ENCODE assay signal across 19 mouse cellular contexts in genomic region chr17:5484663-5485062, GRCm38 (mm10). TPM values are rescaled to one million over a fixed set of nuclear protein-coding genes. Genes with fewer than 3 reads are reported as not detected.
DNase-seq lines count a peak whose midpoint lies in the region; ATAC-seq lines count a peak whose summit lies in the region.
"Had no signal": no experiment of that assay in that cellular context is flagged by ENCODE, and none has a peak within 500 bp of the region (broad histone marks: within the 10 kb centered on the region; RNA-seq: fewer than 3 reads in every experiment).

No protein-coding gene starts in this region.

- WGBS in liver, embryonic 15.5 days (ENCODE audit: insufficient replicate concordance), result 66% methylated on average over 1 of the region's 1 CpGs
- 92% methylated on average over 1 of the region's 1 CpGs for WGBS in intestine, embryonic 15.5 days

- peak overlapping the region; percentile 16; the same call in 1 of the 2 replicates for H3K4me2 ChIP-seq in liver, embryonic 15.5 days
- H3K4me2 ChIP-seq in intestine, embryonic 15.5 days (replicated peaks), result no peak overlapping the region
- H3K4me2 ChIP-seq: embryonic facial prominence, embryonic 15.5 days; midbrain, embryonic 11.5 days had no signal

- H3K4me1 ChIP-seq in liver, embryonic 15.5 days (replicated peaks), result peaks cover 32% of the 10 kb centered on the region
- no peaks in the 10 kb centered on the region for H3K4me1 ChIP-seq in intestine, embryonic 15.5 days (replicated peaks)
- H3K4me1 ChIP-seq: embryonic facial prominence, embryonic 15.5 days had no signal

- peak; percentile 99 for ATAC-seq in erythroid progenitor cell, adult 5-6 weeks (replicated peaks; ENCODE audit: low FRiP score, poor library complexity, severe bottlenecking)
- ATAC-seq in liver, embryonic 15.5 days (ENCODE audit: insufficient read depth), result peak; percentile 97
- no peak for ATAC-seq in intestine, embryonic 15.5 days
- ATAC-seq: inflammation-experienced regulatory T-cells, adult 6 months had no signal

- H3K27me3 ChIP-seq in liver, embryonic 15.5 days, result peaks cover 4% of the 10 kb centered on the region
- no peaks in the 10 kb centered on the region; the same call in 1 of the 2 replicates for H3K27me3 ChIP-seq in intestine, embryonic 15.5 days (replicated peaks)
- H3K27me3 ChIP-seq: embryonic facial prominence, embryonic 15.5 days had no signal

- no peak overlapping the region for H3K4me3 ChIP-seq in liver, embryonic 15.5 days (replicated peaks)
- H3K4me3 ChIP-seq in intestine, embryonic 15.5 days (replicated peaks), result no peak overlapping the region
- H3K4me3 ChIP-seq: embryonic facial prominence, embryonic 15.5 days had no signal

- no peaks in the 10 kb centered on the region for H3K9me3 ChIP-seq in liver, embryonic 15.5 days (replicated peaks)
- H3K9me3 ChIP-seq in intestine, embryonic 15.5 days, result no peaks in the 10 kb centered on the region
- H3K9me3 ChIP-seq: embryonic facial prominence, embryonic 15.5 days had no signal

- no peaks in the 10 kb centered on the region for H3K36me3 ChIP-seq in liver, embryonic 15.5 days (replicated peaks)
- no peaks in the 10 kb centered on the region for H3K36me3 ChIP-seq in intestine, embryonic 15.5 days
- H3K36me3 ChIP-seq: embryonic facial prominence, embryonic 15.5 days had no signal

- no peak overlapping the region for H3K9ac ChIP-seq in liver, embryonic 15.5 days
- H3K9ac ChIP-seq in intestine, embryonic 15.5 days, result no peak overlapping the region
- H3K9ac ChIP-seq: embryonic facial prominence, embryonic 15.5 days had no signal

- DNase-seq in spleen, postnatal 36 days (ENCODE audit: low spot score in 2 of 2), result peak; percentile 23 to 46
- DNase-seq in spleen, postnatal 14 days (ENCODE audit: low spot score in 2 of 2), result no peak
- no peak for DNase-seq in MN1 (ENCODE audit: low spot score)
- DNase-seq in frontal cortex, postnatal 25 days (ENCODE audit: low spot score in 2 of 2), result no peak
- DNase-seq: adrenal gland, postnatal 14 days; cerebellum, adult 11 months; cerebellum, postnatal 10 days; embryo, embryonic 11 days; heart, adult 11 months; kidney, adult 8-10 months; kidney, postnatal 36 days; left cerebral cortex, postnatal 4 days; lung, adult 18-20 months had no signal

- H3K27ac ChIP-seq in liver, embryonic 15.5 days (replicated peaks), result peak overlapping the region; percentile 56; the same call in 1 of the 2 replicates
- no peak overlapping the region for H3K27ac ChIP-seq in intestine, embryonic 15.5 days
- H3K27ac ChIP-seq: embryonic facial prominence, embryonic 15.5 days had no signal

RNA-seq across cellular contexts. Expression of gene Zdhhc14, which starts 7.7 kb away (rescaled TPM):
- 57.8 and 82.9 TPM in 2 replicates for total RNA-seq in erythroid progenitor cell, adult 5-6 weeks (2015; ENCODE audit: low replicate concordance)
- total RNA-seq in erythroid progenitor cell, adult 5-6 weeks (2017; ENCODE audit: low replicate concordance), result 46.3 and 48.9 TPM in 2 replicates
- 6.9 and 8.8 TPM in 2 replicates for polyA plus RNA-seq in liver, embryonic 15.5 days (2015; fragmentation: Nextera tagmentation; extraction: Ambion mirVana)
- polyA plus RNA-seq in intestine, embryonic 15.5 days (2015; fragmentation: Nextera tagmentation; extraction: Ambion mirVana), result 2.3 and 2.5 TPM in 2 replicates

RNA-seq across cellular contexts. Expression of gene Tmem242, which starts 44.6 kb away (rescaled TPM):
- 6.5 and 12.2 TPM in 2 replicates for total RNA-seq in erythroid progenitor cell, adult 5-6 weeks (2015; ENCODE audit: low replicate concordance)
- 2.1 and 8.6 TPM in 2 replicates for total RNA-seq in erythroid progenitor cell, adult 5-6 weeks (2017; ENCODE audit: low replicate concordance)
- 34.4 and 38.5 TPM in 2 replicates for polyA plus RNA-seq in liver, embryonic 15.5 days (2015; fragmentation: Nextera tagmentation; extraction: Ambion mirVana)
- 114 and 124 TPM in 2 replicates for polyA plus RNA-seq in intestine, embryonic 15.5 days (2015; fragmentation: Nextera tagmentation; extraction: Ambion mirVana)

Comparison
In these comparisons a context has a peak if more than half of its experiments do, and no peak if none do; other contexts are left out.
1. DNase-seq: peak in spleen, postnatal 36 days (2 of 2); none in spleen, postnatal 14 days (0 of 2), MN1 (single experiment) and frontal cortex, postnatal 25 days (0 of 2).